Mouse (Mus musculus): ENCODE data around the gene Gm28051. TPM values are rescaled to one million over a fixed set of nuclear protein-coding genes. Genes with fewer than 3 reads are reported as not detected.

The Gm28051 gene
- total RNA-seq, 2 experiments from 2014 or later, result not detected

- no peak for DNase-seq
Measured at GRCm38 (mm10) chr12:102683979-102684378, 73.6 kb downstream of the Gm28051 start.

DNA sequence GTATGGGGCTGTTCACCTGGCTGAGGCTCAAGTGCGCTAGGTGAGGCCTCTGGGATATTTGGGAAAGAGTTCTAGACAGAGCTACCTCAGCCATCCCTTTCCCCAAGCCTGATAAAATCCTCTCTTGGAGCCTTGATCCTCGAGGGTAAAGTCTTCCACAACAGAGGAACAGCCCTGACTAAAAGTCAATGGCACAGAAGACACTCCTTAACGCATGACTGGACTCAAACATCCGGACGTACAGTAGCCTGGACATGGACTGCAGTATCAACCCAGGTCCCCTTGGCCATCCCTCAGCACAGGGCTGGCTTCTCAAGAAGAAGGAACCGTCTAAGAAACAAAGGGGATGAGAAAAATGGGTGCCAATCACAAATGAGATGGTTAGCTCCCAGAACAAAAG is 74.1 kb downstream of the Gm28051 start:
- DNase-seq, result no peak

GRCm38 (mm10) chr12:102682722-102683299 is 74.8 kb downstream of the Gm28051 start:
- DNase-seq, result no peak

DNA sequence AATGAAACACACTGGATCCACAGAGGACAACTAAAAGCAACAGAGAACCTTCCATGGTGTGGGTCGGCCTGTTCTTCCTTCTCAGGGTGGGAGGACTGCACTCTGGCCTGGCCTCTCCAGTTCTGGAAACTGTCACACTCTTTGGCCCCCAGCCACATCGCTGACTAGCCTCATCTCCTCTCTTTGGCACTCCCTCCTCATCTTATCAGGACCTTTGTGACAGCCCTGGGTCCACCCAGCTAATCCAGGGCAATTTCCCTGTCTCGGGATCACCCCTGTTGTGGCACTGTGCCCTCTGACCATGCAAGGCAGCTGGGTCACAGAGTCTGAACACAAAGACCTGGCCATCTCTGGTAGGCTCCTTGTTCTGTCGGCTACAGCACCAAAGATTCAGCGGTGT is 75.5 kb downstream of the Gm28051 start:
- DNase-seq, result no peak

- no peak for DNase-seq
Measured at GRCm38 (mm10) chr12:102681590-102681989, 76.0 kb downstream of the Gm28051 start.

- peak in 1 of 2 experiments; percentile 41 for DNase-seq
Measured at GRCm38 (mm10) chr12:102678820-102679219, 78.7 kb downstream of the Gm28051 start.

GRCm38 (mm10) chr12:102677089-102677488 is 80.5 kb downstream of the Gm28051 start:
- no peak for DNase-seq

- no peak for DNase-seq
Measured at GRCm38 (mm10) chr12:102674556-102674955, 83.0 kb downstream of the Gm28051 start.

DNA sequence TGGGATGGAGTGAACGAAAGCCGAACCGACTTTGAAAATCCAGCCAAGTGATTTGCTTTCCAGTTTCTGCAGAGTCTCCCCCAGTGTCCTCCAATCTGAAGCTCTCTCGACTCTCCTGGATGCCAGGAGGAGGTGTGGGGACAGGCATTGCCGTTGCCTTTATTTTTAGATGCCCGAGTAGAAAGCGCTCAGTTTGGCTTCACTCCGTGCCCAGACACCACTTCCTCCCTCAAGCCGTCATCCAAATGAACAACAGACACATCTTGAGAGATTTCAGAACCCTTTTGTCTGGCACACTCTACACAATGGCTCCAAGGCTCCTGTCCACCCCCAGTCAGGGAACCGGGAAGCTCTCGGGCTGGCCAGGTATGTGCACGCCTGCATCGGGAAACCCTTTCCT is 83.4 kb downstream of the Gm28051 start:
- no peak for DNase-seq

GRCm38 (mm10) chr12:102672857-102673839 is 84.4 kb downstream of the Gm28051 start:
- no peak for DNase-seq

- no peak for DNase-seq
Measured at GRCm38 (mm10) chr12:102672176-102672575, 85.4 kb downstream of the Gm28051 start.

- no peak for DNase-seq
Measured at GRCm38 (mm10) chr12:102670848-102671247, 86.7 kb downstream of the Gm28051 start.

Small RNAs within 50 kb of the gene (microRNA-seq; reads per million reads assigned to microRNA genes)
- 0 reads per million in 2 experiments for gene Mir1936

Other genes with a start within 250 kb of the Gm28051 start
- gene Chga, start 202.8 kb downstream of the Gm28051 start, total RNA-seq (2021), result 100 to 1,000 TPM; 125 to 130 TPM
- gene Itpk1, start 52.8 kb downstream of the Gm28051 start, total RNA-seq (2021), result 10 to 100 TPM; 64.3 to 64.8 TPM
- 10 to 100 TPM; 26.1 to 26.5 TPM for gene Moap1, start 14.1 kb downstream of the Gm28051 start, total RNA-seq (2021)
- 1 to 10 TPM; 5.0 to 6.0 TPM for gene Tmem251, start 14.0 kb downstream of the Gm28051 start, total RNA-seq (2021)
- gene Gon7, start within 50 bp of the Gm28051 start, total RNA-seq (2021), result 10 to 100 TPM; 13.2 to 14.4 TPM
- gene Ubr7, start 202 bp upstream of the Gm28051 start, total RNA-seq (2021), result 10 to 100 TPM; 32.1 to 34.2 TPM
- 10 to 100 TPM; 15.0 to 16.9 TPM for gene Gm20604, start 907 bp upstream of the Gm28051 start, total RNA-seq (2021)
- gene Btbd7, start 120.7 kb upstream of the Gm28051 start, total RNA-seq (2021), result 10 to 100 TPM; 17.6 to 21.8 TPM
- not detected for gene Cox8c, start 141.6 kb upstream of the Gm28051 start, total RNA-seq (2021)
- gene Unc79, start 191.1 kb upstream of the Gm28051 start, total RNA-seq (2021), result 10 to 100 TPM; 53.0 to 57.7 TPM